In genomic region chr19:59496832-59497231, GRCm38 (mm10) we compare ENCODE assay signal across 20 mouse cellular contexts. TPM values are rescaled to one million over a fixed set of nuclear protein-coding genes. Genes with fewer than 3 reads are reported as not detected.
DNase-seq lines count a peak whose midpoint lies in the region; ATAC-seq and TF ChIP-seq lines count a peak whose summit lies in the region.
"Had no signal": no experiment of that assay in that cellular context is flagged by ENCODE, and none has a peak within 500 bp of the region (broad histone marks: within the 10 kb centered on the region; RNA-seq: fewer than 3 reads in every experiment).

No protein-coding gene starts in this region.

- H3K9ac ChIP-seq in embryonic facial prominence, embryonic 12.5 days: no peak overlapping the region
- H3K9ac ChIP-seq in hindbrain, embryonic 12.5 days: no peak overlapping the region
- H3K9ac ChIP-seq in midbrain, embryonic 15.5 days: no peak overlapping the region
- H3K9ac ChIP-seq in midbrain, embryonic 16.5 days (ENCODE audit: low read depth, low read length): no peak overlapping the region
- H3K9ac ChIP-seq: heart, embryonic 15.5 days; hindbrain, embryonic 15.5 days had no signal

- ATAC-seq in embryonic facial prominence, embryonic 12.5 days (ENCODE audit: insufficient number of reproducible peaks, insufficient read depth, low FRiP score, low TSS enrichment): no peak
- ATAC-seq in hindbrain, embryonic 12.5 days (ENCODE audit: low FRiP score): peak; percentile 32; the same call in 1 of the 2 replicates
- ATAC-seq in midbrain, embryonic 15.5 days (replicated peaks): 0 out of 2 replicates have a peak, but pooled peaks have one; percentile 39
- no peak; the same call in 1 of the 2 replicates for ATAC-seq in midbrain, embryonic 16.5 days

- H3K4me3 ChIP-seq in embryonic facial prominence, embryonic 12.5 days: no peak overlapping the region
- no peak overlapping the region for H3K4me3 ChIP-seq in embryonic facial prominence, embryonic 10.5 days
- H3K4me3 ChIP-seq in hindbrain, embryonic 12.5 days: no peak overlapping the region
- H3K4me3 ChIP-seq in hindbrain, embryonic 10.5 days: no peak overlapping the region
- H3K4me3 ChIP-seq in midbrain, embryonic 15.5 days: no peak overlapping the region
- no peak overlapping the region for H3K4me3 ChIP-seq in midbrain, embryonic 16.5 days (ENCODE audit: low read depth, low read length)
- H3K4me3 ChIP-seq: forebrain, embryonic 12.5 days; heart, embryonic 15.5 days; hindbrain, embryonic 15.5 days had no signal

- no peak for TF ChIP-seq CTCF in brain, embryonic 14.5 days (IDR thresholded peaks at IDR 0.05; ENCODE audit: borderline replicate concordance, extremely low read depth, insufficient read depth, insufficient read length)

- no peak for TF ChIP-seq POLR2A in brain, embryonic 14.5 days (IDR thresholded peaks at IDR 0.05; ENCODE audit: borderline replicate concordance, extremely low read depth, insufficient read depth, insufficient read length, poor library complexity, severe bottlenecking)

- no peaks in the 10 kb centered on the region for H3K36me3 ChIP-seq in embryonic facial prominence, embryonic 12.5 days
- H3K36me3 ChIP-seq in embryonic facial prominence, embryonic 10.5 days (replicated peaks): no peaks in the 10 kb centered on the region
- no peaks in the 10 kb centered on the region for H3K36me3 ChIP-seq in hindbrain, embryonic 12.5 days
- no peaks in the 10 kb centered on the region for H3K36me3 ChIP-seq in hindbrain, embryonic 10.5 days
- H3K36me3 ChIP-seq in midbrain, embryonic 15.5 days (replicated peaks): no peaks in the 10 kb centered on the region
- H3K36me3 ChIP-seq in midbrain, embryonic 16.5 days (ENCODE audit: control insufficient read depth, insufficient read depth, low read length): no peaks in the 10 kb centered on the region
- H3K36me3 ChIP-seq: forebrain, embryonic 12.5 days; heart, embryonic 15.5 days; hindbrain, embryonic 15.5 days had no signal

- H3K27ac ChIP-seq in embryonic facial prominence, embryonic 12.5 days: 0 out of 2 replicates have a peak overlapping the region, but pooled peaks have one; percentile 0
- no peak overlapping the region for H3K27ac ChIP-seq in embryonic facial prominence, embryonic 10.5 days (replicated peaks)
- no peak overlapping the region for H3K27ac ChIP-seq in hindbrain, embryonic 12.5 days
- H3K27ac ChIP-seq in hindbrain, embryonic 10.5 days: no peak overlapping the region
- no peak overlapping the region for H3K27ac ChIP-seq in midbrain, embryonic 15.5 days
- no peak overlapping the region for H3K27ac ChIP-seq in midbrain, embryonic 16.5 days (ENCODE audit: low read length)
- H3K27ac ChIP-seq: forebrain, embryonic 12.5 days; heart, embryonic 15.5 days; hindbrain, embryonic 15.5 days had no signal

- WGBS in embryonic facial prominence, embryonic 12.5 days: 39% methylated on average over 4 of the region's 4 CpGs
- 55% methylated on average over 4 of the region's 4 CpGs for WGBS in embryonic facial prominence, embryonic 10.5 days
- 48% methylated on average over 4 of the region's 4 CpGs for WGBS in hindbrain, embryonic 12.5 days
- 72% methylated on average over 4 of the region's 4 CpGs for WGBS in hindbrain, embryonic 10.5 days
- 31% methylated on average over 4 of the region's 4 CpGs for WGBS in midbrain, embryonic 15.5 days
- 32% methylated on average over 4 of the region's 4 CpGs for WGBS in midbrain, embryonic 16.5 days

- H3K4me1 ChIP-seq in embryonic facial prominence, embryonic 12.5 days: peaks cover 4% of the 10 kb centered on the region; the same call in 1 of the 2 replicates
- H3K4me1 ChIP-seq in embryonic facial prominence, embryonic 10.5 days: peaks cover 16% of the 10 kb centered on the region
- peaks cover 5% of the 10 kb centered on the region for H3K4me1 ChIP-seq in hindbrain, embryonic 12.5 days
- no peaks in the 10 kb centered on the region for H3K4me1 ChIP-seq in hindbrain, embryonic 10.5 days (replicated peaks)
- no peaks in the 10 kb centered on the region for H3K4me1 ChIP-seq in midbrain, embryonic 15.5 days
- no peaks in the 10 kb centered on the region for H3K4me1 ChIP-seq in midbrain, embryonic 16.5 days (ENCODE audit: control insufficient read depth, insufficient read depth, low read length)
- H3K4me1 ChIP-seq: forebrain, embryonic 12.5 days; heart, embryonic 15.5 days; hindbrain, embryonic 15.5 days had no signal

- no peaks in the 10 kb centered on the region for H3K27me3 ChIP-seq in embryonic facial prominence, embryonic 12.5 days
- H3K27me3 ChIP-seq in embryonic facial prominence, embryonic 10.5 days (replicated peaks; ENCODE audit: low read depth, poor library complexity, severe bottlenecking): no peaks in the 10 kb centered on the region
- no peaks in the 10 kb centered on the region for H3K27me3 ChIP-seq in hindbrain, embryonic 12.5 days
- no peaks in the 10 kb centered on the region for H3K27me3 ChIP-seq in hindbrain, embryonic 10.5 days (ENCODE audit: insufficient read depth, poor library complexity, severe bottlenecking)
- H3K27me3 ChIP-seq in midbrain, embryonic 15.5 days (replicated peaks): no peaks in the 10 kb centered on the region
- H3K27me3 ChIP-seq in midbrain, embryonic 16.5 days (ENCODE audit: control insufficient read depth, insufficient read depth, low read depth, low read length): no peaks in the 10 kb centered on the region
- H3K27me3 ChIP-seq: forebrain, embryonic 12.5 days; heart, embryonic 15.5 days; hindbrain, embryonic 15.5 days had no signal

- no peaks in the 10 kb centered on the region for H3K9me3 ChIP-seq in embryonic facial prominence, embryonic 12.5 days
- no peaks in the 10 kb centered on the region for H3K9me3 ChIP-seq in embryonic facial prominence, embryonic 10.5 days
- no peaks in the 10 kb centered on the region for H3K9me3 ChIP-seq in hindbrain, embryonic 12.5 days (replicated peaks)
- no peaks in the 10 kb centered on the region for H3K9me3 ChIP-seq in hindbrain, embryonic 10.5 days
- no peaks in the 10 kb centered on the region for H3K9me3 ChIP-seq in midbrain, embryonic 15.5 days
- H3K9me3 ChIP-seq in midbrain, embryonic 16.5 days (replicated peaks; ENCODE audit: control insufficient read depth, low read length, poor library complexity, severe bottlenecking): no peaks in the 10 kb centered on the region
- H3K9me3 ChIP-seq: forebrain, embryonic 12.5 days; heart, embryonic 15.5 days; hindbrain, embryonic 15.5 days had no signal

- no peak overlapping the region for H3K4me2 ChIP-seq in embryonic facial prominence, embryonic 12.5 days (replicated peaks)
- no peak overlapping the region for H3K4me2 ChIP-seq in hindbrain, embryonic 12.5 days (replicated peaks)
- H3K4me2 ChIP-seq in midbrain, embryonic 15.5 days: no peak overlapping the region
- no peak overlapping the region for H3K4me2 ChIP-seq in midbrain, embryonic 16.5 days (ENCODE audit: low read length)
- H3K4me2 ChIP-seq: forebrain, embryonic 12.5 days; heart, embryonic 11.5 days; heart, embryonic 15.5 days; hindbrain, embryonic 15.5 days had no signal

- no peak for DNase-seq in embryonic facial prominence, embryonic 10.5 days (ENCODE audit: low spot score)
- no peak for DNase-seq in hindbrain, embryonic 10.5 days (ENCODE audit: low spot score)
- DNase-seq in brain, embryonic 14.5 days (ENCODE audit: low read depth): peak; percentile 50
- no peak for DNase-seq in testis, postnatal 14 days (ENCODE audit: low spot score)
- DNase-seq: adrenal gland, postnatal 10 days; cerebellum, adult 11-12 months; cerebellum, adult 9-10 months; gastrocnemius, postnatal 36 days; heart, adult 18-20 months; heart, postnatal 14 days had no signal

RNA-seq across cellular contexts. Expression of gene Emx2, which starts 38.7 kb away (rescaled TPM):
- polyA plus RNA-seq in embryonic facial prominence, embryonic 12.5 days (2016; fragmentation: Nextera tagmentation; extraction: Ambion mirVana): 20.6 and 23.7 TPM in 2 replicates
- polyA plus RNA-seq in embryonic facial prominence, embryonic 10.5 days (2016; fragmentation: Nextera tagmentation; extraction: Ambion mirVana): 8.0 and 12.1 TPM in 2 replicates
- 2.8 and 4.8 TPM in 2 replicates for polyA plus RNA-seq in hindbrain, embryonic 12.5 days (2016; fragmentation: Nextera tagmentation; extraction: Ambion mirVana)
- polyA plus RNA-seq in hindbrain, embryonic 10.5 days (2016; fragmentation: Nextera tagmentation; extraction: Ambion mirVana): 1.2 and 2.3 TPM in 2 replicates
- polyA plus RNA-seq in midbrain, embryonic 15.5 days (2015; fragmentation: Nextera tagmentation; extraction: Ambion mirVana): 15.5 and 18.2 TPM in 2 replicates
- 10.8 and 14.2 TPM in 2 replicates for polyA plus RNA-seq in midbrain, embryonic 16.5 days (2015; fragmentation: Nextera tagmentation; extraction: Ambion mirVana)
- 17.7 and 20.7 TPM in 2 replicates for polyA plus RNA-seq in brain, embryonic 14.5 days (2012; rRNA removed)
- polyA plus RNA-seq: C2C12; heart, embryonic 15.5 days; intestine, embryonic 14.5 days had no signal

Comparison
In these comparisons a context has a peak if more than half of its experiments do, and no peak if none do; other contexts are left out.
1. ATAC-seq: peak in hindbrain, embryonic 12.5 days (single experiment) and midbrain, embryonic 15.5 days (single experiment); none in embryonic facial prominence, embryonic 12.5 days (single experiment) and midbrain, embryonic 16.5 days (single experiment).